Mouse (Mus musculus) neutrophil, adult 5-6 weeks (primary cell): ENCODE data around the gene Lgr4. TPM values are rescaled to one million over a fixed set of nuclear protein-coding genes. Genes with fewer than 3 reads are reported as not detected.

Source experiments
- ATAC-seq: fragments of 151-379, 151-347 bp; 2 replicates; pipeline ENCODE4 v1.8.0; 2017; ENCODE audit warnings: mild to moderate bottlenecking, moderate TSS enrichment; ENCODE audit not compliant: insufficient number of reproducible peaks, poor library complexity, low FRiP score, severe bottlenecking; ENCODE audit errors: extremely low read depth
- total RNA-seq: library from RNA; stranded (forward); fragments of 200-1000 nt; gene quantifications from 2 replicates; pipeline ENCODE4 v1.2.3, GENCODE M21; 2017

The Lgr4 gene
- total RNA-seq, 1 experiment from 2014 or later = 8.4 TPM

- ATAC-seq = no peak
Observed at GRCm38 (mm10) chr2:109965753-109966420, 48.4 kb downstream of the Lgr4 start.

- ATAC-seq = no peak
Observed at GRCm38 (mm10) chr2:109966863-109967262, 49.4 kb downstream of the Lgr4 start.

DNA sequence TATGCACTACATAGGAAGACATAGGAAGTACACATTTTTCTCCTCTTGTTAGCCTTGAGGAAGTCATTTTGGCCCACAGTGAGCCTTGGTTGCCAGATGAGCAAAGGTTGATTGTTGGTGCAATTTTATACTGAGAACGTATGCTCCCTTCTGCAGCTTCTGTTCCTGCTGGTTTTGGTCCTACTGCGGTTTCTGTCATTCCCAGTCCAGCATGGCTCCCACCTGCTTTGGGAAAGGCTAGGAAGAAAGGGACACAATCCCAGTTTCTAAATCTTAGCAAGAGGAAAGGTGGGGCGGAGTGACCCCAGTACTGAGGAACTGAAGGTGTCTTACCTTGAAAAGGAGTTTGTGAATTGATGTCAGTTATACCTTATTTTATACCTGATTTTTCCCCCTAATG is 51.9 kb downstream of the Lgr4 start:
- ATAC-seq = no peak

DNA sequence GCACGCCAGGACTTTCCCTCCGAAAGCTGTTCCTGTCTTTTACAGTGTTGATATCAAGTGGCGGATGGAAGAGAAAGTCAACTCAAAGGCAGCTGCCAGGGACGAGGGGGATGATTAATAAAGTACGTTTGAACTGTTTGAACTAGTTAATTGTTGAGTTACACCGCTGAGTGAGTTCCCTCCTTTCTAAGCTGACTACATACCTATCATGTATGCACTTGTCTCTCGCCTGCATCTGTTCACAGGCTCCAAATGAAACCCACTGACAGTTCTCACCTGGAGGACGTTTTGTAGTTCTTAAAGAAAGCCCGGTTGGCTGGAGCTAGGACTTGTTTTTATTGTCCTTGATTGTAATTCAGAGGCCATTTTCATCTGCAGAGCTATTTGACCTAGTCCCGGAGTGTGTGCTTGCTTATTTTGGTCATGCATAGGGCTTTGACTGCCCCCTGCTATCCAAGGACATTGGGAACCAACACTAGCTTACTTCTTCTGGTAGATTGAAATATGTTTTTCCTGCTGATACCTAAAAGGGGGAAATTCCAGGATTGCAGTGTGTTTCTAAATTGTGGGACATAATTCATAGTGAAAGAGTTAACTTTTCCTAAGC is 52.6 kb downstream of the Lgr4 start:
- no peak for ATAC-seq

- no peak for ATAC-seq
Observed at GRCm38 (mm10) chr2:109970744-109971410, 53.4 kb downstream of the Lgr4 start.

DNA sequence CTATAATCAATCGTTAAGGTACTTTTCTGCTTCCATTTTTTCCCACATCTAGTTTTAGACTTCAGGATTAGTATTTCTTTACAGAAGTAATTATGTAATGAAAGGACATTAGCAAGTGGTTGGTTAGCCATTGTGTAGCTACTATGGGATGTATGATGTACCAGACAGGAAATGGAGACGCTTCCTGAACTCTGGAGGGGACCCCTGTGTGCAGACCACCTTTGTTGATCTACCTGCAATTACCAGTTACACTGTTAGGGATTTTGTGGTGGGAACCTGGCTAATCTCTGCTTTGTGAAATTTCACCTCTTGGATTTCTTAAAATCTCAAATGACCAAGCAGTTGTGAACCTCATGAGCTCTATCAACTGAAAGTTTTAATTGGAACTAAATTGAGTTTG is 54.9 kb downstream of the Lgr4 start:
- no peak for ATAC-seq

GRCm38 (mm10) chr2:109972922-109973321 is 55.5 kb downstream of the Lgr4 start:
- no peak for ATAC-seq

- ATAC-seq = no peak
Observed at GRCm38 (mm10) chr2:109974807-109975206, 57.4 kb downstream of the Lgr4 start.

- ATAC-seq = no peak
Observed at GRCm38 (mm10) chr2:109976181-109976580, 58.7 kb downstream of the Lgr4 start.

DNA sequence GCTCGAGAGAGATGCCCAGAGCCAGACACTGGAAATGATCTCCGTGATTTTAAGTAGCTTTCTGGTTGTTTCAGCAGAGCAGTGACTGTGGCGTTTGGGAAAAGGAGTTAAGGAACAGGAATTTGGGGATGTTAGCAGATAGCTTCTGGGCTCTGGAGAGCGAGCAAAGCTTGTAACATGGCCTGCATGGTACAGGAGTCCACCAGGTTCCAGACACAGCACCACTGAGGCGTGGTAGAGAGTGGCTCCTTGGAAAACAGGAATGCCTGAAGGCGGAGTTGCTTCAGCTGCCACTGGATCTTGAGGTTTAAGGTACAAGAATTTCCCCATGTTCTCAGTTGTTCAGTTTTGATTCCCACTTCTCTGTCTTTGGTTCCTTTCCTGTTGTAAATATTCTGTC is 59.9 kb downstream of the Lgr4 start:
- no peak for ATAC-seq

DNA sequence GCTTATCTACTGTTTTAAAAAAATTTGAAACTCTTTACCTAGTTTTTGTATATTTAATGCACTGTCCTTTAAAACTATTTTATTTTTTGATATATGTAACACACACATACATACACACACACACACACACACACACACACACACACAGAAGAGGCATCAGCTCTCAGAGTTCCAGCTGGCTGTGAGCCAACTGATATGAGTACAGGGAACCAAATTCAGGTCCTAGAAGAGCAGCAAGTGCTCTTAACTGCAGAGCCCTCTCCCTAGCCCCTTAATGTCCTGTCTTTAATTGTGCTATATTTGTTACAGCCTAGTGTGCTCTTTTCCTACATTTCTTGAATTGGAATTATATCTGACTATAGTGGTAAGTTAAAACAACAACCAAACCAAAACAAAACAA is 61.8 kb downstream of the Lgr4 start:
- no peak for ATAC-seq

- ATAC-seq = no peak
Observed at GRCm38 (mm10) chr2:109983435-109983834, 66.0 kb downstream of the Lgr4 start.

DNA sequence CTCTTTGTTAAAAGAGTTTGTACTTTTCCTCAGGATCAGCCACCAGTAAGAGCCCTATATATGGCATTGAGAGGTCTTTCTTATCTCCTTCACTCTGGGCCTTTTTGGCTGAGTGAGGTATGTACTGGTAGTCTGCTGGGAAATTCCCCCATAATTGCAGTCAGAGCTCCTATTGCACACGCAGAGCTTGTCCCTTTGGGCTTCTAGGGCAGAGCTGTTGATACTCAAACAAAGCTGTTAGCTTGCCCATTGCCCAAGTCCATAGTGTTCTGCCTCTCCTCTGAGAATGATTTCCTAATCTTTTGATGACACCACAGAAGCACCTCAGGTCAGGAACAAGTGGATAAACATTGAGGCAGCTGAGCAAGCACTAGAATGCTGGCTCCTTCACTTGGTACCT is 67.5 kb downstream of the Lgr4 start:
- no peak for ATAC-seq

- ATAC-seq = no peak
Observed at GRCm38 (mm10) chr2:109985560-109985959, 68.1 kb downstream of the Lgr4 start.

DNA sequence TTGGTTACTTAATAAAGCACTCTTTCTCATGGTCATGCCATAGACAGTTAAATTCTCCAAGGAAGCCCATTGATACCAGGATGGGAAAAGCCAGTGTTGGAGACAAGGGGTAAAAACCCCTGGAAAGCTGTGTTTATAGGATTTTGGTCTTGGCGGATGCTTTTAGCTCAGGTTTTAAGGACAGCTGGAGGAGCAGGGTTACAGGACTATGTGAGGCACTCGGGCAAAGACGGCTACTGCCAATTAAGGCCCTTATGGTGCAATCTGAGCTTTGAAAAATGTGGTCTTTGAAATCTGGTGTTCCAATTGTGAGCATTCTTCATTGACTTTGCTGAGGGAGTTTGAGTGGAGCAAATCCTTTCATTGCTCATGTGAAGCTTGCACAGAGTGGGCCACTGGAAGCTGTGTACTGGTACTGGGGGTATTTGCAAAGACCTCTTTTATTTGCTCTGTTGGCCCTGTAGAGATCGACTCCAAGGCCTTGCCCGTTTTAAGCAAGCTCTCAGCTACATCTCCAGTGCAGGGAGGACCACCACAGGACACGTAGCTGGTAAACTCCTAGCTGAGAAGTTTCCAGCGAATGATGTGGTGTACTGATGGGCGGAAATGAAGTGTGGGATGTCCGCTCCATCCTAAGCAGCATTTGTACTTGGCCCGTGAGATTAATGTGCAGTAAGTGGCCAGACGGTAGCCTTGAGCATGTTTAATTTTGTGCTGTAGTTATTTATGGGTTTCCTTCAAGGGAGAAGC is 68.8 kb downstream of the Lgr4 start:
- no peak for ATAC-seq

DNA sequence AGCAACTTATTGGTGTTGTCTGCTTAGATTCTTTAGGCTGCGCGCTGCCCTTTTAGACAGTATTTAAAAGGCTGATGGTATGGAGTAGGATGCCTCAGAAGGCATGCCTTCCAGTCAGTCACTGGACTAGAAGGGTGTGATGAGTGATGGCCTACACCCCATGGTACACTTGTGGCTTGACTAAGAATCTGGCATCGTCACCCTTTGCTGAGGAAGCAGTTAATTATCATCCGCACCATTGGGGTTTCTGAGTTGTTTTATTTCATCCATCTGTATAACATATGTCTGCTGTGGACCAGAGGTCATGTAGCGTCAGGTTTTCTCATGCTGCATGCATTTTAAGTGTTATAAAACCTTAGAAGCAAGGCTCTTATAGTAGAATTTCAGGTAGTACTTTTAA is 70.5 kb downstream of the Lgr4 start:
- no peak for ATAC-seq

GRCm38 (mm10) chr2:109989196-109989595 is 71.7 kb downstream of the Lgr4 start:
- ATAC-seq = no peak

GRCm38 (mm10) chr2:109989679-109990473 is 72.4 kb downstream of the Lgr4 start:
- no peak for ATAC-seq

- ATAC-seq = no peak
Observed at GRCm38 (mm10) chr2:109991754-109992153, 74.3 kb downstream of the Lgr4 start.
